Mouse (Mus musculus) cerebellum, adult 2 months (tissue): ENCODE data around the gene Dpm3.

Source experiments
- CTCF ChIP-seq: fragments of 200-500 bp; IDR thresholded peaks from 2 replicates; pipeline ENCODE4 v1.5.1; 2011; ENCODE audit warnings: low read depth, mild to moderate bottlenecking, control low read depth, low read length, moderate library complexity, borderline replicate concordance; ENCODE audit not compliant: insufficient read depth
- POLR2A ChIP-seq: fragments of 200-500 bp; IDR thresholded peaks from 2 replicates; pipeline ENCODE4 v1.6.1; 2011; ENCODE audit warnings: low read length, control low read depth, borderline replicate concordance; ENCODE audit not compliant: insufficient read depth

DNA sequence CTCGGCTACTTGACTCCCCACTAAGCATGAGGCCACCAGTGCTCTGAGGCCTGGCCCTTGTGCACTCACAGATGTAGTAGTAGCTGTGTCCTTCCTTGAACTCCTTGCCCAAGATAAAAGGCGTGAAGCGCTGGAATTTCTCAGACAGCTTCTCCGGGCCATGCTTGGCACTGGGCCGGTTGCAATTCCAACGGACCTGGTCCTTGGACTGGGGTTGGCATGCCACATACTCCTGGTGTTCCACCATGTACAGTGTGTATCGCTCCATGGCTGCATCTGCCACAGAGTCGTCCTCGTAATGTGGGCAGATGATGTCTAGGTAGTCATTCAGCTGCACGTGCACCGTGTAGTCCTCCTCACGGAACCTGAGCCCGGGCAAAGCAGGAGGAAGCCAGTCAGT lies 16.9 kb downstream of the Dpm3 start:
- TF ChIP-seq POLR2A (no peak), CTCF (no peak)
